Mouse (Mus musculus) adrenal gland, postnatal 10 days (tissue): Measurements from ENCODE around the gene Lrrc8d. TPM values are rescaled to one million over a fixed set of nuclear protein-coding genes. Genes with fewer than 3 reads are reported as not detected.

ENCODE experiments used
- DNase-seq: peaks from one replicate; pipeline ENCODE4 v3.0.0; 2021; ENCODE audit warnings: mixed read lengths
- total RNA-seq, 2 experiments: library from RNA; stranded (reverse); gene quantifications; 2 replicates each; pipeline ENCODE4 v1.2.3; 2021

Lrrc8d gene
- total RNA-seq, 2 experiments from 2014 or later: 61.3 to 77.2 TPM

GRCm38 (mm10) chr5:105715531-105716124 lies 15.9 kb downstream of the Lrrc8d start:
- peak; percentile 53 for DNase-seq

- peak; percentile 58 for DNase-seq
Measured at GRCm38 (mm10) chr5:105717294-105717693, 17.5 kb downstream of the Lrrc8d start.

- DNase-seq: no peak
Measured at GRCm38 (mm10) chr5:105718138-105718670, 18.4 kb downstream of the Lrrc8d start.

GRCm38 (mm10) chr5:105721267-105721666 lies 21.5 kb downstream of the Lrrc8d start:
- DNase-seq: no peak

- peak; percentile 70 for DNase-seq
Measured at GRCm38 (mm10) chr5:105722807-105723206, 23.0 kb downstream of the Lrrc8d start.

- DNase-seq: no peak
Measured at GRCm38 (mm10) chr5:105730193-105730831, 30.5 kb downstream of the Lrrc8d start.

- DNase-seq: peak; percentile 52
Measured at GRCm38 (mm10) chr5:105731173-105731626, 31.4 kb downstream of the Lrrc8d start.

- peak; percentile 70 for DNase-seq
Measured at GRCm38 (mm10) chr5:105731627-105732432, 32.1 kb downstream of the Lrrc8d start.

GRCm38 (mm10) chr5:105732433-105732891 lies 32.7 kb downstream of the Lrrc8d start:
- peak; percentile 47 for DNase-seq

- DNase-seq: no peak
Measured at GRCm38 (mm10) chr5:105733226-105733625, 33.5 kb downstream of the Lrrc8d start.

GRCm38 (mm10) chr5:105736365-105736764 lies 36.6 kb downstream of the Lrrc8d start:
- peak; percentile 56 for DNase-seq

- DNase-seq: no peak
Measured at GRCm38 (mm10) chr5:105737145-105737544, 37.4 kb downstream of the Lrrc8d start.

- DNase-seq: no peak
Measured at GRCm38 (mm10) chr5:105740437-105740836, 40.7 kb downstream of the Lrrc8d start.

- DNase-seq: no peak
Measured at GRCm38 (mm10) chr5:105742641-105743040, 42.9 kb downstream of the Lrrc8d start.

- no peak for DNase-seq
Measured at GRCm38 (mm10) chr5:105745324-105745723, 45.6 kb downstream of the Lrrc8d start.

GRCm38 (mm10) chr5:105745927-105746454 lies 46.2 kb downstream of the Lrrc8d start:
- DNase-seq: no peak

GRCm38 (mm10) chr5:105754803-105755202 lies 55.0 kb downstream of the Lrrc8d start:
- DNase-seq: no peak

GRCm38 (mm10) chr5:105755491-105755890 lies 55.7 kb downstream of the Lrrc8d start:
- no peak for DNase-seq

GRCm38 (mm10) chr5:105757978-105758377 lies 58.2 kb downstream of the Lrrc8d start:
- no peak for DNase-seq

- DNase-seq: no peak
Measured at GRCm38 (mm10) chr5:105758866-105759265, 59.1 kb downstream of the Lrrc8d start.

GRCm38 (mm10) chr5:105761848-105762482 lies 62.2 kb downstream of the Lrrc8d start:
- no peak for DNase-seq

GRCm38 (mm10) chr5:105764369-105764768 lies 64.6 kb downstream of the Lrrc8d start:
- no peak for DNase-seq
